Mouse (Mus musculus) limb, embryonic 11.5 days (tissue): Measurements from ENCODE around the gene Smap2. TPM values are rescaled to one million over a fixed set of nuclear protein-coding genes. Genes with fewer than 3 reads are reported as not detected.

Experiments used
- ATAC-seq: fragments of 200-750 bp; cut with Nextera tagmentation; 2 replicates; pipeline ENCODE4 v1.8.0; 2017; ENCODE audit warnings: low read depth; ENCODE audit not compliant: insufficient number of reproducible peaks, low FRiP score, low TSS enrichment
- DNase-seq: peaks from one replicate; pipeline ENCODE4 v3.0.0-alpha.2; 2015; ENCODE audit warnings: low spot score
- H3K27ac ChIP-seq: fragments of 300-500 bp; sonication (generic); replicated peaks from 2 replicates; pipeline ENCODE4 v1.5.1; 2014; ENCODE audit warnings: low read depth, mild to moderate bottlenecking, low read length
- H3K27me3 ChIP-seq: fragments of 300-500 bp; sonication (generic); 2 replicates; pipeline ENCODE4 v1.6.1; 2014; ENCODE audit warnings: mild to moderate bottlenecking, low read length, mixed read lengths; ENCODE audit not compliant: control insufficient read depth, insufficient read depth
- H3K36me3 ChIP-seq: fragments of 300-500 bp; sonication (generic); 2 replicates; pipeline ENCODE4 v1.6.1; 2014; ENCODE audit warnings: mild to moderate bottlenecking, low read length, moderate library complexity, mixed read lengths; ENCODE audit not compliant: control insufficient read depth, insufficient read depth
- H3K4me1 ChIP-seq: fragments of 300-500 bp; sonication (generic); 2 replicates; pipeline ENCODE4 v1.6.1; 2014; ENCODE audit warnings: low read length, mixed read lengths; ENCODE audit not compliant: control insufficient read depth, insufficient read depth
- H3K4me2 ChIP-seq: fragments of 300-500 bp; sonication (generic); 2 replicates; pipeline ENCODE4 v1.6.1; 2014; ENCODE audit warnings: low read depth, mild to moderate bottlenecking, moderate library complexity; ENCODE audit not compliant: severe bottlenecking
- H3K4me3 ChIP-seq: fragments of 300-500 bp; sonication (generic); 2 replicates; pipeline ENCODE4 v1.5.1; 2014; ENCODE audit warnings: low read depth, low read length
- H3K9ac ChIP-seq: fragments of 300-500 bp; sonication (generic); 2 replicates; pipeline ENCODE4 v1.6.1; 2014; ENCODE audit warnings: mild to moderate bottlenecking, low read length
- H3K9me3 ChIP-seq: fragments of 300-500 bp; sonication (generic); 2 replicates; pipeline ENCODE4 v1.6.1; 2016; ENCODE audit warnings: low read length; ENCODE audit not compliant: control insufficient read depth
- whole genome bisulfite sequencing: fragments of 180-500 bp; shearing (Covaris S2); extraction: QIAGEN DNeasy Blood & Tissue Kit; methylation state at CpG from one replicate; pipeline ENCODE4 v1.1.7; 2014; 5-methylcytosine and 5-hydroxymethylcytosine counted together
- polyA plus RNA-seq: library from polyadenylated mRNA; unstranded; fragments of >200 nt; fragmentation: Nextera tagmentation; extraction: Ambion mirVana; gene quantifications from 2 replicates; pipeline ENCODE4 v1.2.1, GENCODE M21; 2014

The Smap2 gene
- polyA plus RNA-seq, 1 experiment from 2014 or later, result 14.3 TPM

GRCm38 (mm10) chr4:120975428-120975734 lies 41.7 kb downstream of the Smap2 start:
- ATAC-seq, result no peak
- Histone ChIP-seq H3K4me3 (no peak overlapping the region), H3K4me1 (no peaks in the 10 kb centered on the region), H3K27ac (no peak overlapping the region), H3K36me3 (peaks cover 9% of the 10 kb centered on the region; the same call in 1 of the 2 replicates), H3K27me3 (no peaks in the 10 kb centered on the region), H3K9ac (no peak overlapping the region), H3K9me3 (no peaks in the 10 kb centered on the region), H3K4me2 (no peak overlapping the region)
- WGBS, result 95% methylated on average over 4 of the region's 4 CpGs
- DNase-seq, result no peak

GRCm38 (mm10) chr4:120974711-120975427 lies 42.2 kb downstream of the Smap2 start:
- Histone ChIP-seq H3K9me3 (no peaks in the 10 kb centered on the region), H3K36me3 (peaks cover 9% of the 10 kb centered on the region; the same call in 1 of the 2 replicates), H3K9ac (no peak overlapping the region), H3K4me3 (no peak overlapping the region), H3K27me3 (no peaks in the 10 kb centered on the region), H3K4me1 (no peaks in the 10 kb centered on the region), H3K27ac (no peak overlapping the region), H3K4me2 (no peak overlapping the region)
- 90% methylated on average over 11 of the region's 11 CpGs for WGBS
- DNase-seq, result no peak
- no peak for ATAC-seq

- Histone ChIP-seq H3K9ac (no peak overlapping the region), H3K27me3 (no peaks in the 10 kb centered on the region), H3K4me3 (no peak overlapping the region), H3K4me2 (no peak overlapping the region), H3K4me1 (no peaks in the 10 kb centered on the region), H3K9me3 (no peaks in the 10 kb centered on the region), H3K36me3 (peaks cover 9% of the 10 kb centered on the region), H3K27ac (no peak overlapping the region)
- 90% methylated on average over 8 of the region's 8 CpGs for WGBS
- DNase-seq, result no peak
- ATAC-seq, result no peak
Measured at GRCm38 (mm10) chr4:120971842-120972241, 45.2 kb downstream of the Smap2 start.

GRCm38 (mm10) chr4:120969382-120970146 lies 47.5 kb downstream of the Smap2 start:
- ATAC-seq (no peak), DNase-seq (no peak)
- no peak overlapping the region for H3K9ac ChIP-seq
- peaks cover 9% of the 10 kb centered on the region for H3K36me3 ChIP-seq
- no peak overlapping the region for H3K4me2 ChIP-seq
- 82% methylated on average over 5 of the region's 5 CpGs for whole genome bisulfite sequencing
- H3K4me3 ChIP-seq, result no peak overlapping the region
- H3K4me1 ChIP-seq, result no peaks in the 10 kb centered on the region
- no peaks in the 10 kb centered on the region for H3K9me3 ChIP-seq
- no peaks in the 10 kb centered on the region for H3K27me3 ChIP-seq
- no peak overlapping the region for H3K27ac ChIP-seq

- Histone ChIP-seq H3K36me3 (peaks cover 9% of the 10 kb centered on the region), H3K4me2 (no peak overlapping the region), H3K9me3 (no peaks in the 10 kb centered on the region), H3K4me1 (no peaks in the 10 kb centered on the region), H3K27ac (no peak overlapping the region), H3K9ac (no peak overlapping the region), H3K4me3 (no peak overlapping the region), H3K27me3 (no peaks in the 10 kb centered on the region)
- WGBS, result 95% methylated on average over 9 of the region's 9 CpGs
- no peak for ATAC-seq
- no peak for DNase-seq
Measured at GRCm38 (mm10) chr4:120968486-120968885, 48.6 kb downstream of the Smap2 start.

- no peak overlapping the region for H3K9ac ChIP-seq
- H3K4me1 ChIP-seq, result no peaks in the 10 kb centered on the region
- no peak for ATAC-seq
- no peak overlapping the region for H3K27ac ChIP-seq
- H3K4me3 ChIP-seq, result no peak overlapping the region
- H3K4me2 ChIP-seq, result no peak overlapping the region
- no peaks in the 10 kb centered on the region for H3K9me3 ChIP-seq
- H3K27me3 ChIP-seq, result no peaks in the 10 kb centered on the region
- H3K36me3 ChIP-seq, result no peaks in the 10 kb centered on the region
- 84% methylated on average over 1 of the region's 1 CpGs for WGBS
- DNase-seq, result no peak
Measured at GRCm38 (mm10) chr4:120955586-120955985, 61.5 kb downstream of the Smap2 start.

- H3K27ac ChIP-seq, result no peak overlapping the region
- H3K27me3 ChIP-seq, result no peaks in the 10 kb centered on the region
- ATAC-seq, result no peak
- H3K36me3 ChIP-seq, result no peaks in the 10 kb centered on the region
- H3K9me3 ChIP-seq, result no peaks in the 10 kb centered on the region
- no peak overlapping the region for H3K9ac ChIP-seq
- WGBS, result 96% methylated on average over 1 of the region's 1 CpGs
- H3K4me3 ChIP-seq, result no peak overlapping the region
- no peak overlapping the region for H3K4me2 ChIP-seq
- DNase-seq, result no peak
- no peaks in the 10 kb centered on the region for H3K4me1 ChIP-seq
Measured at GRCm38 (mm10) chr4:120953667-120954066, 63.4 kb downstream of the Smap2 start.

GRCm38 (mm10) chr4:120953038-120953437 lies 64.0 kb downstream of the Smap2 start:
- no peaks in the 10 kb centered on the region for H3K36me3 ChIP-seq
- DNase-seq, result no peak
- no peak overlapping the region for H3K4me3 ChIP-seq
- no peak overlapping the region for H3K27ac ChIP-seq
- no peaks in the 10 kb centered on the region for H3K4me1 ChIP-seq
- no peak overlapping the region for H3K4me2 ChIP-seq
- 85% methylated on average over 4 of the region's 4 CpGs for WGBS
- H3K9ac ChIP-seq, result no peak overlapping the region
- no peak for ATAC-seq
- no peaks in the 10 kb centered on the region for H3K9me3 ChIP-seq
- H3K27me3 ChIP-seq, result no peaks in the 10 kb centered on the region
